Mouse (Mus musculus) embryonic facial prominence, embryonic 14.5 days (tissue): ENCODE results near the gene Etv6. TPM values are rescaled to one million over a fixed set of nuclear protein-coding genes. Genes with fewer than 3 reads are reported as not detected.

Source experiments
- ATAC-seq: fragments of 200-750 bp; cut with Nextera tagmentation; 2 replicates; pipeline ENCODE4 v1.8.0; 2017; ENCODE audit warnings: low read depth, moderate number of reproducible peaks, moderate TSS enrichment
- DNase-seq: peaks from one replicate; pipeline ENCODE4 v3.0.0-alpha.2; 2015; ENCODE audit warnings: low spot score
- H3K27ac ChIP-seq: fragments of 300-500 bp; sonication (generic); replicated peaks from 2 replicates; pipeline ENCODE4 v1.5.1; 2014; ENCODE audit warnings: low read depth, mild to moderate bottlenecking, low read length, moderate library complexity
- H3K27me3 ChIP-seq: fragments of 300-500 bp; sonication (generic); replicated peaks from 2 replicates; pipeline ENCODE4 v1.6.1; 2014; ENCODE audit warnings: low read length; ENCODE audit not compliant: control insufficient read depth, insufficient read depth
- H3K36me3 ChIP-seq: fragments of 300-500 bp; sonication (generic); 2 replicates; pipeline ENCODE4 v1.6.1; 2014; ENCODE audit warnings: low read length, mixed read lengths; ENCODE audit not compliant: control insufficient read depth, insufficient read depth
- H3K4me1 ChIP-seq: fragments of 300-500 bp; sonication (generic); 2 replicates; pipeline ENCODE4 v1.6.1; 2014; ENCODE audit warnings: antibody characterized with exemption, low read length; ENCODE audit not compliant: control insufficient read depth, insufficient read depth
- H3K4me2 ChIP-seq: fragments of 300-500 bp; sonication (generic); 2 replicates; pipeline ENCODE4 v1.6.1; 2014; ENCODE audit warnings: low read depth, mild to moderate bottlenecking, low read length, moderate library complexity, mixed read lengths
- H3K4me3 ChIP-seq: fragments of 300-500 bp; sonication (generic); 2 replicates; pipeline ENCODE4 v1.5.1; 2014; ENCODE audit warnings: low read depth, mild to moderate bottlenecking, low read length
- H3K9ac ChIP-seq: fragments of 300-500 bp; sonication (generic); 2 replicates; pipeline ENCODE4 v1.6.1; 2014; ENCODE audit warnings: low read depth, mild to moderate bottlenecking, low read length, moderate library complexity, mixed read lengths
- H3K9me3 ChIP-seq: fragments of 300-500 bp; sonication (generic); 2 replicates; pipeline ENCODE4 v1.6.1; 2016; ENCODE audit warnings: low read length; ENCODE audit not compliant: control insufficient read depth
- WGBS: fragments of 180-500 bp; shearing (Covaris S2); extraction: QIAGEN DNeasy Blood & Tissue Kit; methylation state at CpG from one replicate; pipeline ENCODE4 v1.1.7; 2014; 5-methylcytosine and 5-hydroxymethylcytosine counted together
- polyA plus RNA-seq: library from polyadenylated mRNA; unstranded; fragments of >200 nt; fragmentation: Nextera tagmentation; extraction: Ambion mirVana; gene quantifications from 2 replicates; pipeline ENCODE4 v1.2.1, GENCODE M21; 2014

Etv6 gene
- polyA plus RNA-seq, 1 experiment from 2014 or later: 12.4 TPM

GRCm38 (mm10) chr6:134256369-134256768, 220.9 kb downstream of the Etv6 start:
- no peak overlapping the region for H3K4me3 ChIP-seq
- ATAC-seq (no peak), DNase-seq (no peak)
- H3K9ac ChIP-seq: no peak overlapping the region
- H3K4me2 ChIP-seq: no peak overlapping the region
- WGBS: 71% methylated on average over 3 of the region's 3 CpGs
- H3K4me1 ChIP-seq: no peaks in the 10 kb centered on the region
- no peaks in the 10 kb centered on the region for H3K9me3 ChIP-seq
- no peak overlapping the region for H3K27ac ChIP-seq
- H3K27me3 ChIP-seq: no peaks in the 10 kb centered on the region
- peaks cover 22% of the 10 kb centered on the region for H3K36me3 ChIP-seq

GRCm38 (mm10) chr6:134259913-134260312, 224.4 kb downstream of the Etv6 start:
- no peaks in the 10 kb centered on the region for H3K4me1 ChIP-seq
- H3K36me3 ChIP-seq: peaks cover 47% of the 10 kb centered on the region
- H3K9me3 ChIP-seq: no peaks in the 10 kb centered on the region
- DNase-seq: no peak
- ATAC-seq: no peak
- no peak overlapping the region for H3K9ac ChIP-seq
- H3K4me2 ChIP-seq: no peak overlapping the region
- no peak overlapping the region for H3K4me3 ChIP-seq
- H3K27ac ChIP-seq: no peak overlapping the region
- WGBS: 88% methylated on average over 8 of the region's 8 CpGs
- no peaks in the 10 kb centered on the region for H3K27me3 ChIP-seq

DNA sequence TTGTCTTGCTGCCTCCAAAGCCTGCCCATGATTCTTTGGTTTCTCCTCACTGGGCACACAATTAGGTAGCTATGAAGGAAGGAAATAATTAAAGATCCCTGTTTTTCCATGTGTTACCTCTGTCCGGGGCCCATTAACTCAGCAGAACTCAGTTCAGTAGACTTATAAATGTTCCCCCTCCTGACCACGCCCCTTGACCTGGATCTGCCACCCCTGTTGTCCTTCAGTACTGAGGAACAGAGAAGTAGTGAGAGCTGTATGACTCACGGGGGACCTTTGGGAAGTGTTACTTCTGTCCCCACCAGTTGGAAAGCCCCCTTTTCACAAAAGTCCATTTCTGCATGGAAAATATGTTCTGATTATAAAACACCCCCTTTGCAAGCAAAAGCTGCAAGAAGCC, 226.4 kb downstream of the Etv6 start:
- H3K9me3 ChIP-seq: no peaks in the 10 kb centered on the region
- no peak overlapping the region for H3K9ac ChIP-seq
- no peak overlapping the region for H3K27ac ChIP-seq
- no peaks in the 10 kb centered on the region for H3K4me1 ChIP-seq
- ATAC-seq (no peak), DNase-seq (no peak)
- 64% methylated on average over 3 of the region's 3 CpGs for WGBS
- H3K27me3 ChIP-seq: no peaks in the 10 kb centered on the region
- H3K4me3 ChIP-seq: no peak overlapping the region
- H3K4me2 ChIP-seq: no peak overlapping the region
- peaks cover 67% of the 10 kb centered on the region for H3K36me3 ChIP-seq

GRCm38 (mm10) chr6:134262383-134262782, 226.9 kb downstream of the Etv6 start:
- no peak for DNase-seq
- Histone ChIP-seq H3K9me3 (no peaks in the 10 kb centered on the region), H3K4me3 (no peak overlapping the region), H3K4me1 (no peaks in the 10 kb centered on the region), H3K4me2 (no peak overlapping the region), H3K27me3 (no peaks in the 10 kb centered on the region), H3K9ac (no peak overlapping the region), H3K36me3 (peaks cover 72% of the 10 kb centered on the region), H3K27ac (no peak overlapping the region)
- 91% methylated on average over 4 of the region's 4 CpGs for WGBS
- ATAC-seq: no peak

GRCm38 (mm10) chr6:134262911-134263607, 227.6 kb downstream of the Etv6 start:
- no peak overlapping the region for H3K4me2 ChIP-seq
- H3K9ac ChIP-seq: no peak overlapping the region
- DNase-seq: no peak
- H3K36me3 ChIP-seq: peaks cover 78% of the 10 kb centered on the region
- no peak overlapping the region for H3K4me3 ChIP-seq
- no peaks in the 10 kb centered on the region for H3K4me1 ChIP-seq
- no peaks in the 10 kb centered on the region for H3K9me3 ChIP-seq
- no peaks in the 10 kb centered on the region for H3K27me3 ChIP-seq
- no peak overlapping the region for H3K27ac ChIP-seq
- 81% methylated on average over 6 of the region's 6 CpGs for WGBS
- ATAC-seq: no peak

GRCm38 (mm10) chr6:134273884-134274283, 238.4 kb downstream of the Etv6 start:
- H3K27ac ChIP-seq: no peak overlapping the region
- peaks cover 13% of the 10 kb centered on the region; the same call in 1 of the 2 replicates for H3K36me3 ChIP-seq
- WGBS: 86% methylated on average over 2 of the region's 2 CpGs
- no peaks in the 10 kb centered on the region for H3K4me1 ChIP-seq
- H3K9ac ChIP-seq: no peak overlapping the region
- no peak for ATAC-seq
- H3K27me3 ChIP-seq: no peaks in the 10 kb centered on the region
- no peak overlapping the region for H3K4me2 ChIP-seq
- no peaks in the 10 kb centered on the region for H3K9me3 ChIP-seq
- no peak overlapping the region for H3K4me3 ChIP-seq
- DNase-seq: no peak

DNA sequence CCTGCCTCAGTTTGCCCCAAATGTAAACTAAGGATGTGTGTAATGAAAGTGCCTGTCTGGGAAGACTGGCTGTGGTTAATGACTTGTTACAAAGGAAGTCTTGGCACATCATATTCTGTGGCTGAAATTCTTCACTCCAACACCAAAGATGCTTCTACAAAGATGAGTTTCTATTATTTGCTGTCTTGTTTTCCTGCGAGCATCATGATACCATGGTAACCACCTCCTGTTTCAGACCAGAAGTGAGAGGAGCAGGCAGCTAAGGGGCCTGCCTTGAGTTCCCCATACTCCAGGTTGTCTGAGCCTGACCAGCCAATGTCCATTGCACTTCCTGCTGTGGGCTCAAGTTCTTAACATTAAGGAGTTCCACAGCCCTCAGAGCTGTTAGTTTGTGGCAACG, 241.5 kb downstream of the Etv6 start:
- DNase-seq (no peak), ATAC-seq (no peak)
- no peak overlapping the region for H3K4me2 ChIP-seq
- H3K36me3 ChIP-seq: peaks cover 7% of the 10 kb centered on the region; the same call in 1 of the 2 replicates
- no peak overlapping the region for H3K27ac ChIP-seq
- WGBS: 73% methylated on average over 2 of the region's 2 CpGs
- no peaks in the 10 kb centered on the region for H3K27me3 ChIP-seq
- no peaks in the 10 kb centered on the region for H3K9me3 ChIP-seq
- H3K9ac ChIP-seq: no peak overlapping the region
- H3K4me3 ChIP-seq: no peak overlapping the region
- H3K4me1 ChIP-seq: no peaks in the 10 kb centered on the region

DNA sequence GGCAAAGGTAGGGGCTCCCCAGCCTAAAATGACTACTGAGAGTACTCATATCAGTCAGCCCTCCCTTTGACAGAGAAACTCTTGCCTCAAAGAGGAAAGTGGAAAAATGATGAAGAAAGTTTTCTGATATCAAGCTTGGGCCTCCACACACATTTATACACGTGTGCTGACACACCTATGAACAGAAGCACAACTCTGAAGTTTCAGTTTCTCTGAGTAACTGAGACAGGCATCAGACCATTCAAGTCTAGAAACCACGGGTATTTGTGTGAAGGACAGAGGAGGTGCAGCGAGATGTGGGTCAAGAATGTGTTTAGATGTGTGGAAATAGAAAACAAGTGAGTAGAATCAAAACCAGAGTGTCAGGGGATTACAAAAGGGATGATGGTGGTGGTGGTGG, 246.6 kb downstream of the Etv6 start:
- DNase-seq (no peak), ATAC-seq (no peak)
- Histone ChIP-seq H3K36me3 (no peaks in the 10 kb centered on the region), H3K27ac (no peak overlapping the region), H3K9ac (no peak overlapping the region), H3K9me3 (no peaks in the 10 kb centered on the region), H3K4me1 (no peaks in the 10 kb centered on the region), H3K4me2 (no peak overlapping the region), H3K4me3 (no peak overlapping the region), H3K27me3 (no peaks in the 10 kb centered on the region)
- 68% methylated on average over 3 of the region's 3 CpGs for WGBS

DNA sequence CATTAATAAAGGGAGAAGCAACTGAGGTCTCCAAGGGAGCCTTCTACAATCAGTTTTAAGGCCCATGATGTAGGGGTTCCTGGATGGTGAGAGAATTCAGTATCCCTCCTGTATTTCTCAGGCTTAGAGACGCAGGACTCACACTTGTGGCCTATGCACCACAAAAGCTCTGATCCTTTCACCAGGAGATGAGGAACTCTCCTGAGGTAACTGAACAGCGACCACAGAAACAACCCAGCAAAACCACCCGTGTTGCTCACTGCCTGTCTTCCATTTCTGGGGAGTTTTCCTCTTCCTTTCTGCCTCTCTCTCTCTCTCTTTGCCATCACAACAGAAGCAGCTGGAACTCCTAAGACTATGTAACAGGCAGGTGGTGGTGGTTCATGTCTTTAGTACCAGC, 256.3 kb downstream of the Etv6 start:
- Histone ChIP-seq H3K27ac (no peak overlapping the region), H3K9ac (no peak overlapping the region), H3K4me2 (no peak overlapping the region), H3K36me3 (no peaks in the 10 kb centered on the region), H3K9me3 (no peaks in the 10 kb centered on the region), H3K4me1 (no peaks in the 10 kb centered on the region; the same call in 1 of the 2 replicates), H3K4me3 (no peak overlapping the region), H3K27me3 (no peaks in the 10 kb centered on the region)
- ATAC-seq: no peak
- no peak for DNase-seq
- 73% methylated on average over 3 of the region's 3 CpGs for WGBS
